Mouse (Mus musculus) small intestine, adult 2 months (tissue): ENCODE data around the gene Phactr3. TPM values are rescaled to one million over a fixed set of nuclear protein-coding genes. Genes with fewer than 3 reads are reported as not detected.

ENCODE experiments used
- H3K27ac ChIP-seq: fragments of 200-500 bp; 2 replicates; pipeline ENCODE4 v1.5.1; 2012; ENCODE audit warnings: low read depth, low read length, control low read depth, inconsistent platforms; ENCODE audit not compliant: insufficient read depth
- H3K27me3 ChIP-seq: fragments of 200-500 bp; 2 replicates; pipeline ENCODE4 v1.6.1; 2012; ENCODE audit warnings: mild to moderate bottlenecking, moderate library complexity, low read length, inconsistent platforms; ENCODE audit not compliant: control insufficient read depth, insufficient read depth
- H3K36me3 ChIP-seq: fragments of 200-500 bp; 2 replicates; pipeline ENCODE4 v1.6.1; 2012; ENCODE audit warnings: mild to moderate bottlenecking, low read length, control low read depth, inconsistent platforms; ENCODE audit not compliant: control insufficient read depth, insufficient read depth
- H3K4me1 ChIP-seq: fragments of 200-500 bp; 2 replicates; pipeline ENCODE4 v1.6.1; 2012; ENCODE audit warnings: low read length, inconsistent platforms, mixed read lengths; ENCODE audit not compliant: control insufficient read depth, insufficient read depth, insufficient read length
- H3K4me3 ChIP-seq: fragments of 200-500 bp; 2 replicates; pipeline ENCODE4 v1.5.1; 2012; ENCODE audit warnings: low read depth, mild to moderate bottlenecking, control low read depth, inconsistent platforms, low read length, moderate library complexity
- CTCF ChIP-seq: fragments of 200-500 bp; IDR thresholded peaks from 2 replicates; pipeline ENCODE4 v1.5.1; 2012; ENCODE audit warnings: low read depth, mild to moderate bottlenecking, control low read depth, inconsistent platforms, low read length, moderate library complexity, mixed read lengths; ENCODE audit not compliant: insufficient replicate concordance, insufficient read length; ENCODE audit errors: extremely low read depth
- POLR2A ChIP-seq: fragments of 200-500 bp; IDR thresholded peaks from 2 replicates; pipeline ENCODE4 v1.6.1; 2012; ENCODE audit warnings: low read depth, mild to moderate bottlenecking, control low read depth, inconsistent platforms, low read length, moderate library complexity
- WGBS: fragments of 180-500 bp; shearing (Covaris S2); methylation state at CpG from one replicate; pipeline ENCODE4 v1.1.7; 2018; 5-methylcytosine and 5-hydroxymethylcytosine counted together
- polyA plus RNA-seq: library from polyadenylated mRNA; depleted of rRNA; stranded (reverse); fragments of >200 nt; gene quantifications from 2 replicates; pipeline ENCODE4 v1.2.3, GENCODE M21; 2012

The Phactr3 gene
- polyA plus RNA-seq, 1 experiment = 0.10 TPM

- no peaks in the 10 kb centered on the region for H3K36me3 ChIP-seq
- WGBS = 66% methylated on average over 4 of the region's 4 CpGs
- TF ChIP-seq CTCF (no peak), POLR2A (no peak)
Observed at GRCm38 (mm10) chr2:178274126-178274525, 155.4 kb downstream of the Phactr3 start.

GRCm38 (mm10) chr2:178277206-178277605 is 158.4 kb downstream of the Phactr3 start:
- H3K27ac ChIP-seq = no peak overlapping the region
- WGBS = 8% methylated on average over 6 of the region's 6 CpGs
- no peaks in the 10 kb centered on the region for H3K36me3 ChIP-seq
- H3K4me1 ChIP-seq = no peaks in the 10 kb centered on the region
- no peak overlapping the region for H3K4me3 ChIP-seq
- H3K27me3 ChIP-seq = no peaks in the 10 kb centered on the region
- no peak for TF ChIP-seq POLR2A
- TF ChIP-seq CTCF = no peak

More at GRCm38 (mm10) chr2:178274126-178274525, 155.4 kb downstream of the Phactr3 start:
- H3K27me3 ChIP-seq = no peaks in the 10 kb centered on the region
- no peak overlapping the region for H3K4me3 ChIP-seq
- H3K4me1 ChIP-seq = no peaks in the 10 kb centered on the region
- no peak overlapping the region for H3K27ac ChIP-seq

- no peak overlapping the region for H3K27ac ChIP-seq
- 38% methylated on average over 3 of the region's 3 CpGs for WGBS
- no peaks in the 10 kb centered on the region for H3K36me3 ChIP-seq
- no peaks in the 10 kb centered on the region for H3K27me3 ChIP-seq
- no peaks in the 10 kb centered on the region for H3K4me1 ChIP-seq
- no peak for TF ChIP-seq POLR2A
- TF ChIP-seq CTCF = no peak
- no peak overlapping the region for H3K4me3 ChIP-seq
Observed at GRCm38 (mm10) chr2:178281183-178281582, 162.4 kb downstream of the Phactr3 start.

- no peak for TF ChIP-seq POLR2A
- TF ChIP-seq CTCF = peak; percentile 13; the same call in 1 of the 2 replicates
- Histone ChIP-seq H3K4me1 (no peaks in the 10 kb centered on the region), H3K36me3 (no peaks in the 10 kb centered on the region), H3K27ac (no peak overlapping the region), H3K4me3 (no peak overlapping the region), H3K27me3 (no peaks in the 10 kb centered on the region)
- 74% methylated on average over 5 of the region's 5 CpGs for WGBS
Observed at GRCm38 (mm10) chr2:178287285-178287684, 168.5 kb downstream of the Phactr3 start.

- Histone ChIP-seq H3K36me3 (no peaks in the 10 kb centered on the region), H3K4me3 (no peak overlapping the region), H3K27me3 (no peaks in the 10 kb centered on the region), H3K4me1 (no peaks in the 10 kb centered on the region), H3K27ac (no peak overlapping the region)
- WGBS = 71% methylated on average over 3 of the region's 3 CpGs
- TF ChIP-seq POLR2A (no peak), CTCF (no peak)
Observed at GRCm38 (mm10) chr2:178288666-178289065, 169.9 kb downstream of the Phactr3 start.

GRCm38 (mm10) chr2:178303453-178304187 is 184.8 kb downstream of the Phactr3 start:
- no peaks in the 10 kb centered on the region for H3K4me1 ChIP-seq
- no peak for TF ChIP-seq CTCF
- no peak for TF ChIP-seq POLR2A
- H3K4me3 ChIP-seq = no peak overlapping the region
- 66% methylated on average over 8 of the region's 8 CpGs for WGBS
- H3K36me3 ChIP-seq = no peaks in the 10 kb centered on the region
- no peak overlapping the region for H3K27ac ChIP-seq
- H3K27me3 ChIP-seq = no peaks in the 10 kb centered on the region

GRCm38 (mm10) chr2:178304188-178304529 is 185.4 kb downstream of the Phactr3 start:
- 16% methylated on average over 1 of the region's 1 CpGs for WGBS
- no peak for TF ChIP-seq POLR2A
- TF ChIP-seq CTCF = no peak
- Histone ChIP-seq H3K4me1 (no peaks in the 10 kb centered on the region), H3K4me3 (no peak overlapping the region), H3K27ac (no peak overlapping the region), H3K36me3 (no peaks in the 10 kb centered on the region), H3K27me3 (no peaks in the 10 kb centered on the region)
